27 mouse cellular contexts compared by ENCODE assay signal in the genomic region with DNA sequence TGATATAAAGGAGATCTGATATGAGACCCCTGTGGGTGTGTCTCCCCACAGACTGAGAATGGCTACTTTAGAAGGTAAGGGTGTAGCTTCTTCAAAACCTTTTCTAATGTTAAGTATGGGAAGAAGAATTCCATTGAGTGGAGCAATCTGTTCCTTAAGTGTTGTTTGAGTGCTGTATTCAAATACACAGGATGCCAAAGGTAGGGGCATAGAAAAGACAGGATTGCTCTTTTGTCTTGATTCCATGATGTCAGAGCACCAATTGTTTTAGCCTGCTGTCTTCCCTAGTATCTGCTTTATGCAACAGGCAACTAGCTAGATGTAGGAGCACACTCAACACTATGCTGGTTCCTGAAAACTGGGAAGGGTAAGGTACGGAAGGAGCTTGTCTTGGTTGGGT. TPM values are rescaled to one million over a fixed set of nuclear protein-coding genes. Genes with fewer than 3 reads are reported as not detected.
A peak's percentile ranks its signal among the peaks of the same experiment; 100 is the strongest.
DNase-seq lines count a peak whose midpoint lies in the region; ATAC-seq and TF ChIP-seq lines count a peak whose summit lies in the region.
"Had no signal": no experiment of that assay in that cellular context is flagged by ENCODE, and none has a peak within 500 bp of the region (broad histone marks: within the 10 kb centered on the region; RNA-seq: fewer than 3 reads in every experiment).

No protein-coding gene starts in this region.

- no peaks in the 10 kb centered on the region for H3K36me3 ChIP-seq in testis, adult 2 months (ENCODE audit: control insufficient read depth, insufficient read depth, low read length)
- no peaks in the 10 kb centered on the region for H3K36me3 ChIP-seq in ES-E14 (ENCODE audit: control insufficient read depth, insufficient read depth, low read length, poor library complexity, severe bottlenecking)
- no peaks in the 10 kb centered on the region for H3K36me3 ChIP-seq in forebrain, embryonic 14.5 days (ENCODE audit: control insufficient read depth, insufficient read depth, low read length)
- H3K36me3 ChIP-seq: embryonic facial prominence, embryonic 10.5 days; embryonic facial prominence, embryonic 12.5 days; forebrain, embryonic 15.5 days had no signal

- in situ Hi-C loops in ES-E14 (cut with MboI; ENCODE audit: low sequenced_read_pairs in 2 of 2, unreplicated experiment in 2 of 2) = no loop called here

- no peaks in the 10 kb centered on the region for H3K4me1 ChIP-seq in testis, adult 2 months (ENCODE audit: control insufficient read depth, insufficient read depth, low read length)
- peaks cover 8 to 15% of the 10 kb centered on the region in 2 experiments for H3K4me1 ChIP-seq in ES-E14 (ENCODE audit: control insufficient read depth in 2 of 2, insufficient read depth in 2 of 2, low read length in 2 of 2, poor library complexity in 1 of 2)
- no peaks in the 10 kb centered on the region for H3K4me1 ChIP-seq in forebrain, embryonic 14.5 days (ENCODE audit: control insufficient read depth, insufficient read depth, low read length)
- H3K4me1 ChIP-seq: embryonic facial prominence, embryonic 10.5 days; embryonic facial prominence, embryonic 12.5 days had no signal

- no peak for ATAC-seq in forebrain, embryonic 14.5 days
- no peak for ATAC-seq in megakaryocyte, adult 5-6 weeks (ENCODE audit: poor library complexity, severe bottlenecking)
- ATAC-seq: activated CD4-positive, CD25-positive, alpha-beta regulatory T cell, adult 4 months; CD4-positive, CD25-positive, alpha-beta regulatory T cell, adult 4 months; forebrain, embryonic 15.5 days; forebrain, postnatal 0 days had no signal

- peak overlapping the region; percentile 44; the same call in 1 of the 2 replicates for H3K4me3 ChIP-seq in testis, adult 2 months (ENCODE audit: control insufficient read depth, low read depth, low read length)
- H3K4me3 ChIP-seq in ES-E14 (ENCODE audit: insufficient read depth in 1 of 2, low read depth in 1 of 2, low read length in 2 of 2, poor library complexity in 1 of 2, severe bottlenecking in 1 of 2) = no peak overlapping the region
- H3K4me3 ChIP-seq in forebrain, embryonic 14.5 days (ENCODE audit: low read depth, low read length) = no peak overlapping the region
- H3K4me3 ChIP-seq: embryonic facial prominence, embryonic 10.5 days; embryonic facial prominence, embryonic 12.5 days; forebrain, embryonic 15.5 days had no signal

- no peak for TF ChIP-seq POLR2A in testis, adult 2 months (IDR thresholded peaks at IDR 0.05; ENCODE audit: control insufficient read depth, low read depth, low read length)

- H3K27ac ChIP-seq in testis, adult 2 months (ENCODE audit: control insufficient read depth, insufficient read depth, low read depth, low read length) = no peak overlapping the region
- H3K27ac ChIP-seq in ES-E14 (ENCODE audit: insufficient read depth, low read depth, low read length, poor library complexity, severe bottlenecking) = peak overlapping the region; percentile 96
- H3K27ac ChIP-seq in forebrain, embryonic 14.5 days (ENCODE audit: low read depth, low read length) = no peak overlapping the region
- H3K27ac ChIP-seq: embryonic facial prominence, embryonic 10.5 days; embryonic facial prominence, embryonic 12.5 days; forebrain, embryonic 15.5 days had no signal

- no peak for TF ChIP-seq CTCF in testis, adult 2 months (IDR thresholded peaks at IDR 0.05; ENCODE audit: control insufficient read depth, insufficient read depth, insufficient replicate concordance, low read depth, low read length)

- H3K9ac ChIP-seq in ES-E14 (ENCODE audit: insufficient read depth, low read depth, low read length, poor library complexity, severe bottlenecking) = no peak overlapping the region
- H3K9ac ChIP-seq in forebrain, embryonic 14.5 days (ENCODE audit: low read length) = no peak overlapping the region
- H3K9ac ChIP-seq: embryonic facial prominence, embryonic 12.5 days; forebrain, embryonic 15.5 days; forebrain, postnatal 0 days had no signal

- no peaks in the 10 kb centered on the region for H3K9me3 ChIP-seq in ES-E14 (ENCODE audit: control insufficient read depth, insufficient read depth, low read depth, low read length)
- no peaks in the 10 kb centered on the region for H3K9me3 ChIP-seq in forebrain, embryonic 14.5 days (replicated peaks; ENCODE audit: control insufficient read depth, low read length)
- H3K9me3 ChIP-seq: embryonic facial prominence, embryonic 10.5 days; embryonic facial prominence, embryonic 12.5 days; forebrain, embryonic 15.5 days had no signal

- 96% methylated on average over 1 of the region's 1 CpGs for WGBS in forebrain, embryonic 14.5 days

- H3K27me3 ChIP-seq in testis, adult 2 months (ENCODE audit: control insufficient read depth, insufficient read depth, low read length) = no peaks in the 10 kb centered on the region
- H3K27me3 ChIP-seq in forebrain, embryonic 14.5 days (replicated peaks; ENCODE audit: control insufficient read depth, insufficient read depth, low read length) = no peaks in the 10 kb centered on the region
- H3K27me3 ChIP-seq: CH12.LX; embryonic facial prominence, embryonic 12.5 days; forebrain, embryonic 15.5 days had no signal

- H3K4me2 ChIP-seq in forebrain, embryonic 14.5 days (ENCODE audit: low read length) = no peak overlapping the region
- H3K4me2 ChIP-seq: embryonic facial prominence, embryonic 12.5 days; forebrain, embryonic 15.5 days had no signal

- DNase-seq in testis, postnatal 14 days (ENCODE audit: low spot score) = no peak
- DNase-seq in ES-E14 (ENCODE audit: low read depth, low spot score) (peak; percentile 93), WW6 (ENCODE audit: low read depth, low spot score) (peak; percentile 81)
- no peak for DNase-seq in forebrain, embryonic 14.5 days (ENCODE audit: low spot score)
- DNase-seq in spleen, postnatal 4 days (ENCODE audit: low spot score in 2 of 2) = no peak
- DNase-seq: adrenal gland, adult 8-10 months; adrenal gland, postnatal 14 days; adrenal gland, postnatal 36 days; B cell, adult 2 months; cerebellum, adult 11-12 months; cerebellum, adult 2 months; cerebellum, adult 9-10 months; cerebellum, postnatal 10 days; cerebellum, postnatal 25 days; forebrain, postnatal 0 days had no signal

TF ChIP-seq in ES-E14, 5 proteins besides CTCF, POLR2A, EP300 and RAD21:
- TF ChIP-seq HCFC1 (IDR thresholded peaks at IDR 0.05; ENCODE audit: borderline replicate concordance, insufficient read depth, low read length) (no peak), MAFK (IDR thresholded peaks at IDR 0.05; ENCODE audit: insufficient read depth, low read depth, low read length) (no peak), CHD2 (IDR thresholded peaks at IDR 0.05; ENCODE audit: low read depth, low read length) (peak; percentile 86), ZC3H11A (IDR thresholded peaks at IDR 0.05; ENCODE audit: borderline replicate concordance, low read depth, low read length) (no peak), ZNF384 (IDR thresholded peaks at IDR 0.05; ENCODE audit: low read depth, low read length) (no peak)
TF ChIP-seq in ES-E14: peak in this region for 1.

RNA-seq across cellular contexts. Expression of gene Mgat4e, which starts 14.4 kb away (rescaled TPM):
- 87.2 and 108 TPM in 2 replicates for polyA plus RNA-seq in testis, adult 2 months (2012; rRNA removed)
- total RNA-seq in ES-E14 (2012; rRNA removed) = 0.76 and 2.1 TPM in 2 replicates
- polyA plus RNA-seq in forebrain, embryonic 14.5 days (2014; fragmentation: Nextera tagmentation; extraction: Ambion mirVana) = not detected in 2 replicates
- total RNA-seq in megakaryocyte, adult 5-6 weeks (2015) = not detected in 2 replicates
- total RNA-seq in megakaryocyte, adult 5-6 weeks (2017) = not detected in 2 replicates
- total RNA-seq: adrenal gland, adult 18-20 months; adrenal gland, adult 8-10 months; adrenal gland, postnatal 14 days; adrenal gland, postnatal 36 days; forebrain, postnatal 0 days had no signal
- polyA plus RNA-seq: activated CD4-positive, CD25-positive, alpha-beta regulatory T cell, adult 4 months; CD4-positive, CD25-positive, alpha-beta regulatory T cell, adult 4 months; cerebellum, adult 2 months; cortical plate, adult 2 months; embryonic facial prominence, embryonic 10.5 days; embryonic facial prominence, embryonic 14.5 days; forebrain, embryonic 11.5 days; forebrain, embryonic 15.5 days; forebrain, postnatal 0 days had no signal

RNA-seq across cellular contexts. Expression of gene Kdm5b, which starts 24.9 kb away (rescaled TPM):
- polyA plus RNA-seq in testis, adult 2 months (2012; rRNA removed) = 42.2 and 43.6 TPM in 2 replicates
- total RNA-seq in ES-E14 (2012; rRNA removed) = 127 and 182 TPM in 2 replicates
- polyA plus RNA-seq in forebrain, embryonic 14.5 days (2014; fragmentation: Nextera tagmentation; extraction: Ambion mirVana) = 75.3 and 88.4 TPM in 2 replicates
- total RNA-seq in megakaryocyte, adult 5-6 weeks (2015) = 7.1 and 9.5 TPM in 2 replicates
- 7.1 and 10.2 TPM in 2 replicates for total RNA-seq in megakaryocyte, adult 5-6 weeks (2017)

RNA-seq across cellular contexts. Expression of gene Rabif, which starts 40.6 kb away (rescaled TPM):
- polyA plus RNA-seq in testis, adult 2 months (2012; rRNA removed) = 12.6 and 14.4 TPM in 2 replicates
- total RNA-seq in ES-E14 (2012; rRNA removed) = 23.3 and 24.9 TPM in 2 replicates
- polyA plus RNA-seq in forebrain, embryonic 14.5 days (2014; fragmentation: Nextera tagmentation; extraction: Ambion mirVana) = 59.4 and 66.3 TPM in 2 replicates
- total RNA-seq in megakaryocyte, adult 5-6 weeks (2015) = 20.6 and 24.1 TPM in 2 replicates
- total RNA-seq in megakaryocyte, adult 5-6 weeks (2017) = 16.1 and 18.6 TPM in 2 replicates

Comparison
In these comparisons a context has a peak if more than half of its experiments do, and no peak if none do; other contexts are left out.
1. DNase-seq: peak in ES-E14 (single experiment) and WW6 (single experiment); none in testis, postnatal 14 days (single experiment), forebrain, embryonic 14.5 days (single experiment) and spleen, postnatal 4 days (0 of 2).
2. RNA of gene Kdm5b, which starts 24.9 kb away (total RNA-seq): 127 to 182 TPM in ES-E14; 7.1 to 10.2 TPM in megakaryocyte, adult 5-6 weeks; every median in the first group is over 10 times any median in the second.